Mouse (Mus musculus): Measurements from ENCODE around the gene Zbed4. TPM values are rescaled to one million over a fixed set of nuclear protein-coding genes. Genes with fewer than 3 reads are reported as not detected.
"Not testable (repeated sequence)": the region's sequence is repeated elsewhere in the genome, so short reads cannot be mapped to it uniquely, and the experiment has no call there.

The Zbed4 gene
- polyA plus RNA-seq (2016; fragmentation: Nextera tagmentation; extraction: Ambion mirVana), result 24.9 and 26.2 TPM in 2 replicates

DNA sequence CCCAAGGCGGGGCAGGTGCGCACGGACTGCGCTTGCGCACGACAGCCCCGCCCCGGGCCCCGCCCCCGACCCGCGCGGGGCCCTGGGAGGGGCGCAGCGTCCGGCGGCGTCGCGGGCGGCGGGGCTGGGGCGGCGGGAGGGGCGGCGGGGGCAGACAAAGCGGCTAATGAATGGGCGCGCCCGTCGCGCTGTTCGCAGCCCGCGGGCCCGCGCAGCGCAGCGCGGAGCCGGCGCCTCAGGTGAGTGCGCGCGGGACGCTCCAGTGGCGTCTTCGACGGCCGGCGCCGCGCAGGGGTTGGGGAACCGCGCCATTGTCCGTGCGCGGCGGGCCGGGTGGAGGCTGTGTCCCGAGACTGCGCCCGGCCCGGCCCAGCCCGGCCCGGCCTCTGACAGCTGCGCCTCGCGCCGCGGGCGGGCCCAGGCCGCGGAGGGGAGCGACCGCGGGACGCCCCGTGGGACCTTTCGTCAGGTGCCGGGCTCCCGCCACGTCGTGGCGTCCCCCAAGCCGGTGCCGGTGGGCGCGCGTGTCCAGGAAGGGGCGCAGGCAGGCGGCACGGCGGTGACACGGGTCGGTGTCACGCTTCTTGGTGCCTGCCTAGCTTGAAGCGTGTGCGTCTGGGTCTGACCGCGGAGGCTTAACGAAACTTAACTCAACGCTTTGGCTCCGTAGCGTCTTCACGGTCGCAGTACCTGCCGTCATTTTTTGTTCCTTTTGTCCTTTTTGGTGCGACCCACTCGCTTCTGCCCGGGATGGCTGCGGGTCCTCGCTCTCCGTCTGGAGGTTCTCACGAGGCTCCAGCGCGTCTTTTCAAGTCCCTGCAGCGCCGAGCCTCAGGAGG lies at the start of gene Zbed4:
Zbed4 (plus strand) TSS at position 97 of the 839 bp plus-strand sequence.
- Histone ChIP-seq H3K27ac (peak within 1 kb of the TSS; percentile 97), H3K4me1 (peaks cover 32% of the 10 kb centered on the region), H3K4me3 (peak within 1 kb of the TSS; percentile 94), H3K27me3 (ENCODE audit: insufficient read depth, poor library complexity, severe bottlenecking) (no peaks in the 10 kb centered on the region), H3K9me3 (no peaks in the 10 kb centered on the region), H3K36me3 (peaks cover 15% of the 10 kb centered on the region)
- peak; percentile 82 for DNase-seq (ENCODE audit: low spot score)
- WGBS, result 3% methylated on average over 101 of the region's 119 CpGs

DNA sequence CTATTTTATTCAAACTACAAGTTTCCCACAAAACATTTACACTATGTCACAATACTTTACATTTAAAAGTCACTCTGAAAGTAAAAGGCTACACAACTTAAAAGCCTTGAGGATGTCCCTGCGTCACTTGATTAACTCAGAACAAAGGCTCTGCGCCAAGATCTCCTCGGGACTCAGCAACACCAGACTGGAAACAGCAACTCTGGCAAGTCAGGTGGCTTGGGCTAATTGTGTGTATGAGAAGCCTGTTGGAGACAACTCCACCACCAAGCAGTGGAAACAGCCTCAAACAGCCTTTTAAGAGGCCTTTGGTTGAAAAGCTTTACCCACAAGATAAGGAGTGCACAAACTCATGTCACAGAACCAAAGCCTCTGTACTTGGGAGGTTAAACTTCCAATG lies 49.0 kb upstream of the Zbed4 start:
- Histone ChIP-seq H3K4me1 (no peaks in the 10 kb centered on the region), H3K9me3 (no peaks in the 10 kb centered on the region), H3K36me3 (peaks cover 98% of the 10 kb centered on the region), H3K27me3 (ENCODE audit: insufficient read depth, poor library complexity, severe bottlenecking) (no peaks in the 10 kb centered on the region), H3K4me3 (no peak overlapping the region), H3K27ac (no peak overlapping the region)
- 90% methylated on average over 3 of the region's 3 CpGs for WGBS
- no peak for DNase-seq (ENCODE audit: low spot score)

DNA sequence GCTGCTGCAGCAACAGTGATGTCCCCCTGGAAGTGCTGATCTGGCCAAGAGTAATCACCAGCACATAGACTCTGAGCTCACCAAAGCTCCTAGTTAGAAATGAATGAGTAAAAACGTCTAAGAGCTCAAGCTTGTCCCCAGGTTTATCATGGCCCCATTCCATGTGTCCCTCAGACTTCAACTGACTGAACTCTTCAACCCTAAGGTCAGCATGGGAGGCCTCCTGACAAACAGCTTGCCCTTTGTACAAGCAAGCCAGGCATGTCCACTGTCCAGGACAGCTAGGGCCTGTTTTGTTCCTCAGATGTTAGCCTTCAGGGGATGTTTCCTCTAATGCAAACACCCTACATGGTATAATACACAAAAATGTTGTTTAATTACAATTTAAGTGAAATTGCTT lies 47.2 kb upstream of the Zbed4 start:
- no peaks in the 10 kb centered on the region for H3K4me1 ChIP-seq
- no peaks in the 10 kb centered on the region for H3K9me3 ChIP-seq
- H3K4me3 ChIP-seq, result no peak overlapping the region
- no peak overlapping the region for H3K27ac ChIP-seq
- DNase-seq (ENCODE audit: low spot score), result no peak
- peaks cover 98% of the 10 kb centered on the region for H3K36me3 ChIP-seq
- no peaks in the 10 kb centered on the region for H3K27me3 ChIP-seq (ENCODE audit: insufficient read depth, poor library complexity, severe bottlenecking)
- 66% methylated on average over 1 of the region's 1 CpGs for WGBS

DNA sequence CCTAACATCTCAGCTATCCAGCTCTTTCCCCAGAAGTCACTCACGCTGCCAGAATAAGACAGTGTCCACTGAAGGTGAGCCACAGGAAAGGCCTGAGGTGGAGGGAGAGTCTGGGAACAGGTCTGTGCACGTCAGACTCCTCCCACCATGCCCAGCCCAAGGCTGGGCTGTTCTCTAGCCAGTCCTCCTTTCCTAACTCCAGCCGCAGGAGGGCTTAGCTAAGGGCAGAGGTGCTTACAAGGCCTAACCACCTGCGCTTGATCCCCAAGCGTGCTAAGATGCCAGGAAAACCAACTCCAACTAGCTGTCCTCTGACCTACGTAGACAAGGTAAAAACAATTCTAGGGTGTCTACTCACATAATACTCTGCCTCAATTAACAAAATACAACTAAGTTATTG lies 45.1 kb upstream of the Zbed4 start:
- no peak overlapping the region for H3K27ac ChIP-seq
- no peak for DNase-seq (ENCODE audit: low spot score)
- peaks cover 98% of the 10 kb centered on the region for H3K36me3 ChIP-seq
- H3K4me3 ChIP-seq, result no peak overlapping the region
- 89% methylated on average over 6 of the region's 6 CpGs for WGBS
- H3K4me1 ChIP-seq, result no peaks in the 10 kb centered on the region
- H3K27me3 ChIP-seq (ENCODE audit: insufficient read depth, poor library complexity, severe bottlenecking), result no peaks in the 10 kb centered on the region
- no peaks in the 10 kb centered on the region for H3K9me3 ChIP-seq

DNA sequence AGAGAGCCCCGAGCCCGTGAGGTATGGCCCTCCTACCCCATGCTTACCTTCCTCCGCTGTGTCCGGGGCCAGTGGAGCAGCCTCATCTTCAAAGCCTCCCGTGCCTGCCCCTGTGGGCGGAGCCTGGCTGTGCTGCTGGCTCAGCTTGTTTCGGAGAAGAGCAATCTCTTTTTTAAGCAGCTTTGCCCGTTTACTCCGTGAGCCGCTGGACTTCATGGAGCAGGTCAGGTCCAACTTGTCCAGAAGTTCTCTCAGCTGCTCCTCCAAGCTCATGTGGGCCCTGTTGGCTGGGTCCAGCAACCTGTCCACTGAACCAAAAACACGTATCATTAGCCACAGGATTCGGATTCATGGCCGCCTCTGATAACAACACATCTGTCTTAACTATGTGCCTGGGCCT lies 44.5 kb upstream of the Zbed4 start:
- 76% methylated on average over 13 of the region's 13 CpGs for WGBS
- not testable (repeated sequence) for DNase-seq (ENCODE audit: low spot score); H3K4me1 ChIP-seq; H3K9me3 ChIP-seq; H3K4me3 ChIP-seq; H3K27me3 ChIP-seq (ENCODE audit: insufficient read depth, poor library complexity, severe bottlenecking); H3K27ac ChIP-seq
- peaks cover 98% of the 10 kb centered on the region for H3K36me3 ChIP-seq

DNA sequence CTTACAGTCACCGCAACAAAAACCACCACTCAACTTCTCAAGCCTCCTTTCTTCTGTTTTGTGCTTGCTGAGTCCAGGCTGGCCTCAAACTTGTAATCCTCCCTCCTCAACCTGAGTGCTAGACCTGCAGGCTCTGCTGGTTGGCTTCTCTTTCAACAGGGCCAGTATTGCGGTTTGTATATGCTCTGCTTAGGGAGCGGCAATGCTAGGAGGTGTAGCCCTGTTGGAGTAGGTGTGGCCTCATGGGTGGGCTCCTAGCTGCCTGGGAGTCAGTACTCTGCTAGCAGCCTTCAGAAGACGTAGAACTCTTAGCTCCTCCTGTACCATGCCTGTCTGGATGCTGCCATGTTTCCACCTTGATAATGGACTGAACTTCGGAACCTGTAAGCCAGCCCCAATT lies 43.3 kb upstream of the Zbed4 start:
- 91% methylated on average over 5 of the region's 5 CpGs for WGBS
- Histone ChIP-seq H3K4me1 (no peaks in the 10 kb centered on the region), H3K4me3 (no peak overlapping the region), H3K9me3 (no peaks in the 10 kb centered on the region), H3K27ac (no peak overlapping the region), H3K27me3 (ENCODE audit: insufficient read depth, poor library complexity, severe bottlenecking) (no peaks in the 10 kb centered on the region), H3K36me3 (peaks cover 99% of the 10 kb centered on the region)
- no peak for DNase-seq (ENCODE audit: low spot score)

DNA sequence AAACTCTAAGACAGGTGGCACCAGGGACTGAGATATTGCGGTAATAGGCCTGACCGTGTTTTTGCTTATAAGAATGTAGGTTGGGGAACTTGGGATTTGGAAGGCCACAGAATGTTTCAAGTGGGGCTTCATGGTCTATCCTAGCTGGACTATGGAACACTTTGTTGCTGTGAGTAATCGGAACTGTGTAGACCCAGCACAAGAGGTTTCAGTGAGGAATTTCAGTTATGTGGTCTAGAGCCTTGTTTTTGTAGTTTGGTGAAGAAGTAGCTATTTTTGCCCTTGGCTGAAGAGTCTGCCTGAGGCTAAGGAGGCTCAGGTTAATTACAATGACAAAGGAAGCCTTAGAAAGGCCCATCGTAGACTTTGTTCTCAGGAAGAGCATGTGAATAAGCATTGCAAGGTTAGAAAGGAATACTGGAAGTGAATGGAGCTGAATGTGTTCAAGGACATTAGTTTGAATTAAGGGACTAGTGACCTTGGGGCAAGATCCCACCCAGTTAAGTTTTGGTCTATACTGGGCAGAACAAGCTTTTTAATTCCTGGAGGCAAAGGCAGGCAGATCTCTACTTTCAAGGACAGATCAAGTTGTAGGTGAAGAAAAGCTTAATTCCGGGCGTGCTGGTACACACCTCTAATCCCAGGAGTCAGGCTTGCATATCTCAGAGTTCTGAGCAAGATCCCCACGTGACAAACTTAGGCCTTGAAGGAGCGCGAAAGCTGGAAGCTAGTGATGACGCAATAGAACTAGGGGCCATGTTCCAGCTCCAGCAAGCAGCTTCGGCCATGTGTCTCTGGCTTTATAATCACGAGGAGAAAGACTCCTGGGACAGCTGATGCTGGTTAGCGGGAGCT lies 42.6 kb upstream of the Zbed4 start:
- Histone ChIP-seq H3K4me3 (no peak overlapping the region), H3K27me3 (ENCODE audit: insufficient read depth, poor library complexity, severe bottlenecking) (no peaks in the 10 kb centered on the region), H3K4me1 (no peaks in the 10 kb centered on the region), H3K9me3 (no peaks in the 10 kb centered on the region), H3K36me3 (peaks cover 99% of the 10 kb centered on the region), H3K27ac (no peak overlapping the region)
- DNase-seq (ENCODE audit: low spot score), result no peak
- WGBS, result 86% methylated on average over 13 of the region's 13 CpGs

DNA sequence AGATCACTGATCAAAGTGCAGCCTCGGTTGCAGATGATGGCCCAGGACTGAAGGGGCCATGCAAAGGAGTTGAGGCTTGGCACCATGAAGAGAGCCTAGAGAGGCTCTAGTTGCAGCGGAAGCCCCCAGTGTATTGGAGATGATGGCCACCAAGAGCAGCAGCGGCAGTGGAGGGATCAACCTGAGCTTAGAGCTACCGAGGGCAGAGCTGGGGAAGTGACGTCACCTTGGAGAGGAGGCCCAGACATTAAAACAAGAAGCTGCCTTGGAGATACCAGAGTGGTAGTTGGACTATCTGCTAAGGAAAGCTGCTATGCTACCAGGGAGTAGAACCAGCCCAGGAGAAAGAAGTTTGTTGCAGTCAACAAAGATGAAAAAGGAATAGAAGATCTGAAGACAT lies 41.6 kb upstream of the Zbed4 start:
- Histone ChIP-seq H3K9me3 (no peaks in the 10 kb centered on the region), H3K36me3 (peaks cover 100% of the 10 kb centered on the region), H3K4me1 (no peaks in the 10 kb centered on the region), H3K27me3 (ENCODE audit: insufficient read depth, poor library complexity, severe bottlenecking) (no peaks in the 10 kb centered on the region), H3K4me3 (no peak overlapping the region), H3K27ac (no peak overlapping the region)
- WGBS, result 88% methylated on average over 5 of the region's 5 CpGs
- DNase-seq (ENCODE audit: low spot score), result no peak

DNA sequence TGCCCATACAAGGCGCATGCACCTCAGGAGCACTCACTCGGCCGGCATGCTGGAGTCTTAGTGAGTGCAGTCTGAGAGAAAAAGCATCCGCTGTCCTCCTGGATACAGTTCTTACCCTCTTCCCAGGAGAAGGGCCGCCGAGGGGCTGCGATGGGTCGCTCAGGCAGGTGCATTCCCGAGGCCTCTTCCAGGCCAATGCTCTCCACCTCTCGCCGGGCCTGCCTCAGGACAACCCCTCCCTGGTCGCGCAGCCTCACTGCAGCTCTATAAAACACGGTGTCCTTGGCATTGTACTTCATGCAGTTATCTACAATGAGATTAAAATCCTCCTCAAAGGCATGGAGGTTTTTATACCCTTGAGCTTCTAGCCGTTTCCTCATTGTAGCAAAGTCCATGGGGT lies 39.0 kb upstream of the Zbed4 start:
- Histone ChIP-seq H3K4me3 (no peak overlapping the region), H3K4me1 (no peaks in the 10 kb centered on the region), H3K27ac (no peak overlapping the region), H3K27me3 (ENCODE audit: insufficient read depth, poor library complexity, severe bottlenecking) (no peaks in the 10 kb centered on the region), H3K9me3 (no peaks in the 10 kb centered on the region), H3K36me3 (peaks cover 100% of the 10 kb centered on the region)
- WGBS, result 92% methylated on average over 15 of the region's 15 CpGs
- no peak for DNase-seq (ENCODE audit: low spot score)

DNA sequence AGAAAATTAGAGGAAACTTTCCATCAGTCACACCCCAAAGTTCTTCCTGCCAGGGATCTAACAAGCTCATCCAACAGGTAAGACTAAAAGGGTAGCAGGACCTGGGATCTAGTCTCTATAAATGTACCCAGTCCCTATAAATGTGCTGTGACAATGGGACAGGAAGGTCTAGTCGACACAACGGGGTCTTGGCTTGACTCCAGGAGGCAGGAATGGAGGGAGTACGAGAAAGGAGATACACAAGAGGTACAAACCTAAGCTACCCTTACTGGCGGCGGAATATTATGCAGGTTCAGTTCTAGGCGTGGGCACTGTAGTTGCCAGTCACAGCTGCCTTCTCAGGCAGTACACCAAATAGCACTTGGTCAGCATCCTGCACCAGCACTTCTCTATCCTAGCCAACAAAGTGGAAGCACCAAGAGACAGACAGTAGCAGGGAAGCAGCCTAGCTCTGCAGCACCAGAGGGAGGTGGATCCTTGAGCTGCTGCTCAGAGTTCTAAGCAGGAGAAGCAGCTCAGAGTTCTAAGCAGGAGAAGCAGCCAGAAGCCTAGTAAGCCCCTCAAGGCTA lies 37.4 kb upstream of the Zbed4 start:
- no peak for DNase-seq (ENCODE audit: low spot score)
- H3K36me3 ChIP-seq, result peaks cover 99% of the 10 kb centered on the region
- H3K27me3 ChIP-seq (ENCODE audit: insufficient read depth, poor library complexity, severe bottlenecking), result no peaks in the 10 kb centered on the region
- no peak overlapping the region for H3K4me3 ChIP-seq
- H3K27ac ChIP-seq, result no peak overlapping the region
- no peaks in the 10 kb centered on the region for H3K4me1 ChIP-seq
- H3K9me3 ChIP-seq, result no peaks in the 10 kb centered on the region
- 86% methylated on average over 6 of the region's 6 CpGs for WGBS

DNA sequence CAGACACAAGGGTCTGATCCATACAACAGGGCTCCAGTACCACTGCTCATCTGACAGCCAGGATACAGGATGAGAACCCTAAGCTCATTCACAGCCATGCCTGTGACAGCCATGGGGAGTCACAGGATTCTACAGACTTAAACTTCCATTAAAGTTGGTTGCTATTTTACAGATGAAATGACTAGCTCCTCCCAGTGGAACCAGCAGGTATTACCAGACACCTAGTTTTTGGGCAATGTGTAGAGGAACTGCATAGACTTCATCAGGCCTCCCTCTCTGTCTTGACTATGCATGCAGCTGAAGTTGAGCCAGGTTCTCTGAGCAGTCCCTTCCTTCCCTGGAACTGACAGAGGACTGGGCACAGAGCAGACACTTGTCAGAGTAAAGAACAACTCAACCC lies 35.1 kb upstream of the Zbed4 start:
- Histone ChIP-seq H3K9me3 (no peaks in the 10 kb centered on the region), H3K27ac (no peak overlapping the region), H3K27me3 (ENCODE audit: insufficient read depth, poor library complexity, severe bottlenecking) (no peaks in the 10 kb centered on the region), H3K36me3 (peaks cover 94% of the 10 kb centered on the region), H3K4me1 (no peaks in the 10 kb centered on the region), H3K4me3 (no peak overlapping the region)
- DNase-seq (ENCODE audit: low spot score), result no peak

DNA sequence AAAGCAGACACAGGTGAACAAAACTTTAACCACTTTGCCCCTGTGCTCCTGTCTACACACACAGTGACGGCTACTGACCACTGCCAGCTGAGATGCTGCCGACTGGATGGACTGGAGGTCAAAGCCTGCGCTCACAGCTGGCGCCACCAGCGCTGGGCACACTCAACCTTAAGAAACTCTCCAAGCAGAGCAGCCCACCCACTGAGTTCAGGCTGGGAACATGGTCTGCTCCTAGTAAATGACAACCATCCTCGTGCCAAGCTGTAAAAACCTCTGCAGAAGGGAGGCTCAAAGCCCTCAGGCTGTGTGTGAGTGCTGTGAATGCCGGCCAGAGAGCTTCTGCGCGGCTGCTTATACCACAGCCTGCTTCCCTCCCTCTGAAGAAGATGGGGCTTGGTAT lies 34.2 kb upstream of the Zbed4 start:
- H3K27me3 ChIP-seq (ENCODE audit: insufficient read depth, poor library complexity, severe bottlenecking), result no peaks in the 10 kb centered on the region
- 85% methylated on average over 9 of the region's 9 CpGs for WGBS
- H3K36me3 ChIP-seq, result peaks cover 94% of the 10 kb centered on the region
- no peaks in the 10 kb centered on the region for H3K9me3 ChIP-seq
- DNase-seq (ENCODE audit: low spot score), result no peak
- no peaks in the 10 kb centered on the region for H3K4me1 ChIP-seq
- H3K4me3 ChIP-seq, result no peak overlapping the region
- no peak overlapping the region for H3K27ac ChIP-seq

DNA sequence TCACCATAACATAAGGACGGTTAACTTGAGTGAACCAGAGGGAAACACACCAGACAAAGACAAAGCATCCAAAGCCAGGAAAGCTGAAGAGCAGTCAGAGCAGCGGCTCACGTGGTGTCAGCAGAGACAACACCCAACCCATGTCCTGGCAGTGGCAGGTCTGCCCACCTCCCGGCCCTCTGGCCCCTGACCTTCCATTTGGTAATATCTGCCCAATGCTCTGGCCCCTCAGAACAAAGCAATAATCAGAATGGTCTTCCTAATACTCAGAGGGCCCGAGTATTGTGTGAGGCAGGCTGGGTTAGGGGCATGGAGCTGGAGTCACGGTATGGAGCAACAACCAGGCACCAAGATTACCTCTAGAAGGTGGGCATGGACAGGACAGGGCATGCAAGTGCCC lies 28.3 kb upstream of the Zbed4 start:
- Histone ChIP-seq H3K4me1 (no peaks in the 10 kb centered on the region), H3K27ac (no peak overlapping the region), H3K9me3 (no peaks in the 10 kb centered on the region), H3K4me3 (no peak overlapping the region), H3K27me3 (ENCODE audit: insufficient read depth, poor library complexity, severe bottlenecking) (no peaks in the 10 kb centered on the region), H3K36me3 (peaks cover 84% of the 10 kb centered on the region)
- no peak for DNase-seq (ENCODE audit: low spot score)
- WGBS, result 91% methylated on average over 6 of the region's 6 CpGs

All from heart, embryonic 10.5 days (tissue).